Mouse (Mus musculus) thymus, postnatal 25 days (tissue): Measurements from ENCODE around the gene Krt81.

ENCODE experiments used
- DNase-seq: peaks from one replicate; pipeline ENCODE4 v3.0.0; 2022

Gene Krt81

DNA sequence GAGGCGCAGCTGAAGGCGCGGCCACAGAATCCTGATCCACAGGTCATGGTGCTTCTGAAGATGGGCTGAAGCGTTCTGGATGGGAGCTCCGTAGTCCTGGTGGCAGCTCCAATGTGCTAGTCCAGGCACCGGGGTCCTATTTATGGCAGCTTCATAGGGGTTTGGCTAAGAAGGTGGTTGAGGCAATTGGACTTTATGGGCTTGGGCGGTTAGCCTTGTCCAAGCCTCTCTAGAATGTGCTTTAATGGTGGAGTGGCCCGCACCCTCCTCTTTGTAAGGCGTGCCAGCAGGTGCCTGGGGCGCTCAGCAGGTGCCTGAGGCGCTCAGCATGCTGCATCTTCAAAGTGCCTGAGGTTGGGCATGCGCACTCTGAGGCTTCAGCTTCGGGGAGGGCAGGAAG, at the start of gene Krt81:
Gene Krt81, minus strand, starts transcription at position 101 of the 400 bp plus-strand sequence.
- no peak for DNase-seq

GRCm38 (mm10) chr15:101508247-101508646, 44.7 kb upstream of the Krt81 start:
- no peak for DNase-seq

DNA sequence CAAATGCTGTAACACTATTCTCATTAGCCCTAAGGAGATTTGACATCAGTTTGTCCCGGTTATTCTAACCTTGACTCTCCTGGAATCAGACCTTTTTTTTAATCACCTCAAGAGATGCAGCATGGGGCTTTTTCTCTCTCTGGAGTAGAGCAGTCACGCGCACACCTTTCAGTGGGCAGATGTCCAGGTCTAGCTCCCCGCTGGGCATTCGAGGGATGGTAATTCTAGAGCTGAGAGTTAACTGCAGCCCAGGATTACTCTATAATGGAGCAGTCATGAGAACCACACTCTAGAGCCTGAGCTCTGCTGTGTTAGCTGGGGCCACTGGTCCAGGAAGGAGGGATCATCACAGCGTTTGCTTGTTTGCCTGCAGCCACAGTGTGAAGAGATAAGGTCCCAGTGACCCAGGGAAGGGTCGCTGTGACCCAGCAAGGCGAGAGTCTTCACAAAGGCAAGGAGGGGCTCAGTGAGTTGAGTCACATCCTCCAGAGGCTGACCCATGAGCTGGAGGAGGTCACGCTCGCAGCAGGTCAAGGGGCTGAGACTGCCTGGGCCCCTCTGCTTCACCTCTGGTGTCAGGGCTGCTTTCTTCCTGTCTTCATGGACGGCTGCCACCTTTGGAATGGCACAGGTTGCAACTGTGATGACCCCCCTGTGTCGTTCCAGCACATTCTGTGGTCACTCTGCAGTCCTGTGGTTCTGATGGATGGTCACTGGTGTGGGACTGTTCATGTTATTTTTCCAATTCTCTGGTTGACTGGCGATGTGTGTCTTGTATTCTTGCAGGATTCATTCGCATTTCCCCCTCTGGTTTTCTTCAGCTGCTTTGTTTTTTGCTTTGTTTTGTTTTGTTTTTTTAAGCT, 43.6 kb upstream of the Krt81 start:
- no peak for DNase-seq

DNA sequence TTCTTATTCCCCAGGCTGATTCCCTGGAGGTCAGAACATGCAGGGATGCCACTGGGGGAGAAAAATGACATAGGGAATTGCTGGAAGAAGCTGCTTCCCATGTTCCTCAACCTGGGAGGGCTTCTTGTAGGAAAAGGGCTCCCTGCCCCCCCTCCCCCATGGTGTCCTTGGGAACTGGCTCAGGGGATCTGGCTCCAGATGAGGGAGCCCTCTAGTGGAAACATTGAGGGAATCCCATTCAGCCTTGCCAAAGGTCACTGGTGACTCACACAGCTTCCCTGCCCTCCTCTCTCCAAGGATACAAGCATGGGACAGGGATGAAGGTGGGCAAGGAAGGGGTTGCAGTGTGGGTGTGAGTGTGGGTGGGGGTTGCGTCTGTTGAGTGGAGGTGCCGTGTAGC, 33.6 kb upstream of the Krt81 start:
- DNase-seq = no peak

GRCm38 (mm10) chr15:101495266-101495665, 31.7 kb upstream of the Krt81 start:
- DNase-seq = no peak

- no peak for DNase-seq
These were observed 30.7 kb upstream of the Krt81 start for GRCm38 (mm10) chr15:101494203-101494602.

DNA sequence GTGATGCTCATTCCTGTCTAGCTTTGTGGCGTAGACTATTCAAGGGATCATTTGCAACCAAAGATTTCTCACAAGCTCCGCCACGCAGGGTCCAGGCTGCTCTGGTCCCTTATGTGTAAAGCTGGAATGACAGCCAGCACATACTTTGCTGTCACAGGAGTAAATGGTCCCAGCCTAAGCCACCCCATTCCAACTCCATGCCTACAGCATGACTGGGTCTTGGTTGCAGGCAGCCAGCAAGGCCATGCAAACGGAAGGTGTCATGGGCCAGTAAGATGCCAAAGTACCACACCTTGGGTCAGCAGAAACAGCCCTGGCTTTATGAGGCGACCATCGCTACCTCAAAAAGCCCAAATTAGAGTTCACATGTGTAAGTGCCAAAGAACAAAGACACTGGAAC, 30.2 kb upstream of the Krt81 start:
- no peak for DNase-seq

GRCm38 (mm10) chr15:101492718-101493117, 29.2 kb upstream of the Krt81 start:
- no peak for DNase-seq

DNA sequence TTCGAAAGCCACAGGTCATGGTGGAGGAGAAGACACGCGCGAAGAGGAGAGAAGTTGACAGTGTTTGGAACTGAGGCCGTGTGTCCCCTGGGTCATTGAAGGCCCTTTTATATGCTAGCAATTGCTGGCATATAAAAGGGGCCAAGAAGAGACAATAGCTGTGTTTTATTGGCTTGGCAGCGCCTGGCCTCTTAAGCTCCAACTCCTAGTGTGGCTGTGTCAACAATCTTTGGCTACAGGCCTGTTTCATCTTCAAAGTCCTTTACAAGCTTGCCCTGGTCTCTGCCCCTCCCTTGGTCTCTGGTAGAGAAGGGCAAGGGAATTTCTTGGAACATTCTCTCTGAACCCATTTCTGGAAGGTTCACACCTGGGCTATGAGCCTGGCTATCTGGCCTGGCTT, 27.9 kb upstream of the Krt81 start, which contains the start of gene Krt83:
Gene Krt83, minus strand, starts transcription at position 82 of the 400 bp plus-strand sequence.
- no peak for DNase-seq

- DNase-seq = peak; percentile 62
These were observed 22.5 kb upstream of the Krt81 start for GRCm38 (mm10) chr15:101485911-101486635.

GRCm38 (mm10) chr15:101484939-101485338, 21.4 kb upstream of the Krt81 start:
- DNase-seq = no peak

- no peak for DNase-seq
These were observed 20.1 kb upstream of the Krt81 start for GRCm38 (mm10) chr15:101483646-101484045.

- no peak for DNase-seq
These were observed 18.5 kb upstream of the Krt81 start for GRCm38 (mm10) chr15:101482056-101482455.

GRCm38 (mm10) chr15:101479666-101480060, 16.1 kb upstream of the Krt81 start:
- no peak for DNase-seq

DNA sequence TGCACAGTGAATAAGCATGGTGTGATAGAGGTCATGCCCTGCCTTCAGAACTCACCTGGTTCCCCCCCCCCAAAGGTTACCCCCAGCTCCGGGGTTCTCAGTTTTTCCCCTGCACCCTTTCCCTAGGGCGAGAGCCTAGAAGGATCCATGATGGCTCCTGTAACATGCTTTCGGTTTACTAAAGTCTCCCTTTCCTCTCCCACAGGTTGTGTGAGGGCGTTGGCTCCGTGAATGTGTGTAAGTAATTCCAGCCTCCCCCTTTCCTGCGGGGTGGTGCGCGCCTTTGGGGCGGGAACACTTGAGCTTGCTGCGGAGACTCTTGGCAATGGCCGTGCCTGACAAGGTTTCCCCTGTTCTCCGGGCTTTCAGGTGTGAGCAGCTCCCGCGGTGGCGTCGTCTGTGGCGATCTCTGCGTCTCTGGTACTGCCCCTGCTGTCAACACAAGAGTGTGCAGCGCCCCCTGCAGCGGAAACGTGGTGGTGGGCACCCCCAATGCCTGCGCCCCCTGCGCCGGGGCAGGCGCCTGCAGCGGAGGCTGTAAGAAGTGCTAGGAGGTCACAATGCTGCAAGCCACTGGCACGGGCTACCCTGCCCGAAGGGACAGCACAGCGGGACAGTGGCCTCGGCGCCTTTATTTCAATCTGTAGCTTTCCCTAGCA, 15.6 kb upstream of the Krt81 start:
- peak; percentile 80 for DNase-seq

- no peak for DNase-seq
These were observed 9.5 kb upstream of the Krt81 start, which contains the start of gene Krt86 for GRCm38 (mm10) chr15:101472952-101473528. Gene Krt86, plus strand, starts transcription at chr15:101473478.

DNA sequence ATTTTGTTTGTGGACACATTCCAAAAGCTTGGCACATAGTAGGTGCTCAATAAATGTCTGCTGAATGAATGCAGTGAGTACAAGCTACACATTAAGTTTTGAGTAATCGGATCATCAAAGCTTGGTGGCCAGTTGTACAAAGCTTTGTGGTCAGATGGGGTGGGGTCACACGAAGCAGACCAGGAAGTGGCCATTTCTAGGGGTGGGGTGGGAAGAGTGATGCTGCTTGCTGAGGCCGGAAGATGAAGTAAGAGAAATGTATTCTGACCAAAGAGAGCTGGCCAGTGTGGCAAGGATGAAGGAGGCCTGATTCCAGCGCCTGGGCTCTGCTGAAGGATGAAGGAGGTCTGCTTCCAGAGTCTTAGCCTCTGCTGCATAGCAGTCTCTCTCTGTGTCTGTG, 5.5 kb upstream of the Krt81 start:
- no peak for DNase-seq

GRCm38 (mm10) chr15:101459283-101459682, 4.3 kb downstream of the Krt81 start:
- no peak for DNase-seq

GRCm38 (mm10) chr15:101458361-101458930, 5.1 kb downstream of the Krt81 start:
- DNase-seq = no peak

GRCm38 (mm10) chr15:101455891-101456290, 7.7 kb downstream of the Krt81 start:
- DNase-seq = no peak

DNA sequence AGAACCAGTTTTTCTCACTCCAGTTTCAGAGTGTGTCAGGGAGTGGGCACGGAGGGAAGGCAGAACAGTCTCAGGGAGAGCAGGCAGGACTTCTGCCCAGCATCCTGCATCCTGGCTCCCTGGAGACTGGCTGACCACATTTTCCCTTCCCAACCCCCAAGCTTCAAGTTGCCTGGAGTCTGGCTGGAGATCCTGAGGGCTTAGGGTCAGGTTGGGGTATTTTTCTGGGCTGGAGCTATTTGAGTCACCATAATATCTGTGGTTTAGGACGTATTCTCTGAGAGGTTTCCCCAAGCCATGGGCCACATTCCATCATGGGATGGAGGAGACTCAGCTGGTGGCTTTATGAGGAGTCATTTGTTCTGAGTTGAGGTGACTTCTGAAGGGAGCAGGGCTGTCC, 8.3 kb downstream of the Krt81 start:
- no peak for DNase-seq

DNA sequence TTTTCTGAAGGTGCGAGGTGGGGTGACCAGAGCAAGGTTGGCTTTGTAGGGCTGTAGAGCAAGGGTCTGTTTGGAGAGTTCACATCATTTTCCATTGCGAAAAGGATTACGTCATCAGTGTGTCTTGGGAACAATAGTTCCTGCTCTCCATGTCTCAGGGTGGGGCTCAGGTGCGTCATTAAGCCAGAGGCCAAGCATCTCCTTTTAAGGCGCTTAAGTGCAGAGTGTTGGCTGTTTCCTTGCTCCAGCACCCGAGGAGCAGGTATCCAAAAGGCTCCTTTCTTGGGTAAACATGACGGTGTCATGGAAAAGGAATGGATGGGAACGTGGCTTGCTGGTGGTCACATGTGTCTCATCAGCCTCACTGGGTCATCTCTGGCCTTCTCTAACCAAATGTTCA, 8.8 kb downstream of the Krt81 start:
- DNase-seq = no peak
